Mouse (Mus musculus): ENCODE measurements at regions not wholly inside any gene's neighbourhood (a gene's known extent, or its start where the extent isn't known, plus 50 kb on each side); places are given as distances from the start of the nearest gene placed in this dataset.

- H3K4me2 ChIP-seq: peak overlapping the region; percentile 39
- no peak overlapping the region for H3K9ac ChIP-seq
- no peak overlapping the region for H3K4me3 ChIP-seq
- H3K9me3 ChIP-seq (replicated peaks): no peaks in the 10 kb centered on the region
- no peaks in the 10 kb centered on the region for H3K36me3 ChIP-seq (ENCODE audit: poor library complexity, severe bottlenecking)
- H3K27ac ChIP-seq: 0 out of 2 replicates have a peak overlapping the region, but pooled peaks have one; percentile 21
- peaks cover 25% of the 10 kb centered on the region for H3K4me1 ChIP-seq
- peaks cover 22% of the 10 kb centered on the region for H3K27me3 ChIP-seq
- WGBS: 23% methylated on average over 22 of the region's 22 CpGs
- peak; percentile 76 for ATAC-seq
These were observed 250.1 kb upstream of the Dnajc19 start for GRCm38 (mm10) chr3:34330970-34331888.

GRCm38 (mm10) chr3:34328865-34329264 is 247.7 kb upstream of the Dnajc19 start:
- Histone ChIP-seq H3K4me2 (no peak overlapping the region), H3K27me3 (peaks cover 13% of the 10 kb centered on the region; the same call in 1 of the 2 replicates), H3K4me3 (no peak overlapping the region), H3K4me1 (peaks cover 29% of the 10 kb centered on the region), H3K36me3 (ENCODE audit: poor library complexity, severe bottlenecking) (no peaks in the 10 kb centered on the region), H3K9ac (no peak overlapping the region), H3K27ac (no peak overlapping the region), H3K9me3 (replicated peaks) (no peaks in the 10 kb centered on the region)
- 24% methylated on average over 2 of the region's 2 CpGs for WGBS
- no peak for ATAC-seq

GRCm38 (mm10) chr3:34325669-34326068 is 244.5 kb upstream of the Dnajc19 start:
- 82% methylated on average over 1 of the region's 1 CpGs for WGBS
- H3K9ac ChIP-seq: no peak overlapping the region
- peaks cover 10% of the 10 kb centered on the region; the same call in 1 of the 2 replicates for H3K27me3 ChIP-seq
- H3K9me3 ChIP-seq (replicated peaks): no peaks in the 10 kb centered on the region
- no peak overlapping the region for H3K4me2 ChIP-seq
- H3K27ac ChIP-seq: no peak overlapping the region
- no peak overlapping the region for H3K4me3 ChIP-seq
- peaks cover 43% of the 10 kb centered on the region for H3K4me1 ChIP-seq
- no peaks in the 10 kb centered on the region for H3K36me3 ChIP-seq (ENCODE audit: poor library complexity, severe bottlenecking)
- no peak for ATAC-seq

- Histone ChIP-seq H3K4me3 (no peak overlapping the region), H3K4me2 (no peak overlapping the region), H3K27me3 (peaks cover 10% of the 10 kb centered on the region; the same call in 1 of the 2 replicates), H3K27ac (peak overlapping the region; percentile 15; the same call in 1 of the 2 replicates), H3K9ac (no peak overlapping the region), H3K4me1 (peaks cover 42% of the 10 kb centered on the region), H3K36me3 (ENCODE audit: poor library complexity, severe bottlenecking) (no peaks in the 10 kb centered on the region), H3K9me3 (replicated peaks) (no peaks in the 10 kb centered on the region)
- WGBS: 52% methylated on average over 15 of the region's 15 CpGs
- ATAC-seq: peak; percentile 71
These were observed 241.5 kb upstream of the Dnajc19 start for GRCm38 (mm10) chr3:34322527-34323210.

- H3K36me3 ChIP-seq (ENCODE audit: poor library complexity, severe bottlenecking): no peaks in the 10 kb centered on the region
- no peak overlapping the region for H3K4me3 ChIP-seq
- H3K9ac ChIP-seq: no peak overlapping the region
- peak overlapping the region; percentile 44 for H3K4me2 ChIP-seq
- H3K27me3 ChIP-seq: peaks cover 10% of the 10 kb centered on the region
- WGBS: 9% methylated on average over 8 of the region's 8 CpGs
- 0 out of 2 replicates have a peak overlapping the region, but pooled peaks have one; percentile 32 for H3K27ac ChIP-seq
- peak; percentile 25; the same call in 1 of the 2 replicates for ATAC-seq
- no peaks in the 10 kb centered on the region for H3K9me3 ChIP-seq (replicated peaks)
- peaks cover 48% of the 10 kb centered on the region for H3K4me1 ChIP-seq
These were observed 233.7 kb upstream of the Dnajc19 start for GRCm38 (mm10) chr3:34314798-34315197.

GRCm38 (mm10) chr3:34314393-34314792 is 233.3 kb upstream of the Dnajc19 start:
- 9% methylated on average over 11 of the region's 11 CpGs for WGBS

GRCm38 (mm10) chr3:34311944-34312343 is 230.8 kb upstream of the Dnajc19 start:
- no peak overlapping the region for H3K4me2 ChIP-seq
- H3K9me3 ChIP-seq (replicated peaks): no peaks in the 10 kb centered on the region
- H3K27me3 ChIP-seq: peaks cover 7% of the 10 kb centered on the region
- 0 out of 2 replicates have a peak overlapping the region, but pooled peaks have one; percentile 14 for H3K27ac ChIP-seq
- 65% methylated on average over 6 of the region's 6 CpGs for WGBS
- 0 out of 2 replicates have a peak, but pooled peaks have one; percentile 19 for ATAC-seq
- no peaks in the 10 kb centered on the region for H3K36me3 ChIP-seq (ENCODE audit: poor library complexity, severe bottlenecking)
- H3K4me1 ChIP-seq: peaks cover 48% of the 10 kb centered on the region
- H3K9ac ChIP-seq: no peak overlapping the region
- H3K4me3 ChIP-seq: no peak overlapping the region

More at GRCm38 (mm10) chr3:34314393-34314792, 233.3 kb upstream of the Dnajc19 start:
- peak; percentile 37; the same call in 1 of the 2 replicates for ATAC-seq
- peaks cover 48% of the 10 kb centered on the region for H3K4me1 ChIP-seq
- H3K36me3 ChIP-seq (ENCODE audit: poor library complexity, severe bottlenecking): no peaks in the 10 kb centered on the region
- H3K4me2 ChIP-seq: peak overlapping the region; percentile 44
- H3K27ac ChIP-seq: 0 out of 2 replicates have a peak overlapping the region, but pooled peaks have one; percentile 32
- H3K27me3 ChIP-seq: peaks cover 10% of the 10 kb centered on the region
- H3K4me3 ChIP-seq: no peak overlapping the region
- H3K9me3 ChIP-seq (replicated peaks): no peaks in the 10 kb centered on the region
- no peak overlapping the region for H3K9ac ChIP-seq

GRCm38 (mm10) chr3:34299637-34300036 is 218.5 kb upstream of the Dnajc19 start:
- Histone ChIP-seq H3K27ac (no peak overlapping the region), H3K9me3 (replicated peaks) (no peaks in the 10 kb centered on the region), H3K4me1 (peaks cover 2% of the 10 kb centered on the region; the same call in 1 of the 2 replicates), H3K4me2 (no peak overlapping the region), H3K36me3 (ENCODE audit: poor library complexity, severe bottlenecking) (no peaks in the 10 kb centered on the region), H3K27me3 (no peaks in the 10 kb centered on the region), H3K9ac (no peak overlapping the region), H3K4me3 (no peak overlapping the region)
- no peak for ATAC-seq
- 65% methylated on average over 2 of the region's 2 CpGs for WGBS

- H3K27me3 ChIP-seq: no peaks in the 10 kb centered on the region
- 44% methylated on average over 5 of the region's 5 CpGs for WGBS
- peaks cover 9% of the 10 kb centered on the region; the same call in 1 of the 2 replicates for H3K4me1 ChIP-seq
- H3K9ac ChIP-seq: no peak overlapping the region
- H3K36me3 ChIP-seq (ENCODE audit: poor library complexity, severe bottlenecking): no peaks in the 10 kb centered on the region
- no peaks in the 10 kb centered on the region for H3K9me3 ChIP-seq (replicated peaks)
- no peak overlapping the region for H3K27ac ChIP-seq
- H3K4me3 ChIP-seq: no peak overlapping the region
- H3K4me2 ChIP-seq: no peak overlapping the region
- ATAC-seq: peak; percentile 75
These were observed 206.7 kb upstream of the Dnajc19 start for GRCm38 (mm10) chr3:34287836-34288235.

- no peaks in the 10 kb centered on the region for H3K36me3 ChIP-seq (ENCODE audit: poor library complexity, severe bottlenecking)
- ATAC-seq: peak; percentile 71
- WGBS: 72% methylated on average over 10 of the region's 10 CpGs
These were observed 189.0 kb upstream of the Dnajc19 start for GRCm38 (mm10) chr3:34270154-34270553.

GRCm38 (mm10) chr3:34266462-34266861 is 185.3 kb upstream of the Dnajc19 start:
- Histone ChIP-seq H3K4me1 (peaks cover 40% of the 10 kb centered on the region), H3K27ac (peak overlapping the region; percentile 37), H3K9me3 (replicated peaks) (no peaks in the 10 kb centered on the region), H3K36me3 (ENCODE audit: poor library complexity, severe bottlenecking) (no peaks in the 10 kb centered on the region), H3K27me3 (no peaks in the 10 kb centered on the region), H3K9ac (no peak overlapping the region), H3K4me2 (0 out of 2 replicates have a peak overlapping the region, but pooled peaks have one; percentile 3), H3K4me3 (no peak overlapping the region)
- WGBS: 63% methylated on average over 12 of the region's 12 CpGs
- ATAC-seq: peak; percentile 64

More at GRCm38 (mm10) chr3:34270154-34270553, 189.0 kb upstream of the Dnajc19 start:
- Histone ChIP-seq H3K9ac (no peak overlapping the region), H3K4me2 (no peak overlapping the region), H3K27ac (peak overlapping the region; percentile 57; the same call in 1 of the 2 replicates), H3K9me3 (replicated peaks) (no peaks in the 10 kb centered on the region), H3K4me3 (no peak overlapping the region), H3K27me3 (no peaks in the 10 kb centered on the region), H3K4me1 (peaks cover 33% of the 10 kb centered on the region)

Data from forebrain, embryonic 13.5 days (tissue).